Mouse (Mus musculus) hindbrain, embryonic 11.5 days (tissue): ENCODE measurements at regions not wholly inside any gene's neighbourhood (a gene's known extent, or its start where the extent isn't known, plus 50 kb on each side); places are given as distances from the start of the nearest gene placed in this dataset.

Experiments
- ATAC-seq: fragments of 200-750 bp; cut with Nextera tagmentation; 2 replicates; pipeline ENCODE4 v1.8.0; 2017; ENCODE audit warnings: mild to moderate bottlenecking, moderate TSS enrichment, moderate library complexity; ENCODE audit not compliant: low FRiP score
- DNase-seq: peaks from one replicate; pipeline ENCODE4 v3.0.0-alpha.2; 2015; ENCODE audit warnings: low spot score
- H3K27ac ChIP-seq: fragments of 300-500 bp; sonication (generic); 2 replicates; pipeline ENCODE4 v1.5.1; 2014; ENCODE audit warnings: mild to moderate bottlenecking, low read depth, low read length
- H3K27me3 ChIP-seq: fragments of 300-500 bp; sonication (generic); 2 replicates; pipeline ENCODE4 v1.6.1; 2014; ENCODE audit warnings: mild to moderate bottlenecking, low read length, moderate library complexity, mixed read lengths; ENCODE audit not compliant: control insufficient read depth, insufficient read depth
- H3K36me3 ChIP-seq: fragments of 300-500 bp; sonication (generic); 2 replicates; pipeline ENCODE4 v1.6.1; 2014; ENCODE audit warnings: mild to moderate bottlenecking, low read length, moderate library complexity, mixed read lengths; ENCODE audit not compliant: control insufficient read depth, insufficient read depth
- H3K4me1 ChIP-seq: fragments of 300-500 bp; sonication (generic); replicated peaks from 2 replicates; pipeline ENCODE4 v1.6.1; 2014; ENCODE audit warnings: low read length, mixed read lengths; ENCODE audit not compliant: control insufficient read depth, insufficient read depth
- H3K4me2 ChIP-seq: fragments of 300-500 bp; sonication (generic); replicated peaks from 2 replicates; pipeline ENCODE4 v1.6.1; 2014; ENCODE audit warnings: mild to moderate bottlenecking, low read depth, low read length
- H3K4me3 ChIP-seq: fragments of 300-500 bp; sonication (generic); 2 replicates; pipeline ENCODE4 v1.5.1; 2014; ENCODE audit warnings: low read depth, low read length
- H3K9ac ChIP-seq: fragments of 300-500 bp; sonication (generic); 2 replicates; pipeline ENCODE4 v1.6.1; 2014; ENCODE audit warnings: low read depth, low read length
- H3K9me3 ChIP-seq: fragments of 300-500 bp; sonication (generic); 2 replicates; pipeline ENCODE4 v1.6.1; 2016; ENCODE audit warnings: low read length; ENCODE audit not compliant: control insufficient read depth
- WGBS: fragments of 180-500 bp; shearing (Covaris S2); extraction: QIAGEN DNeasy Blood & Tissue Kit; methylation state at CpG from one replicate; pipeline ENCODE4 v1.1.7; 2014; 5-methylcytosine and 5-hydroxymethylcytosine counted together

DNA sequence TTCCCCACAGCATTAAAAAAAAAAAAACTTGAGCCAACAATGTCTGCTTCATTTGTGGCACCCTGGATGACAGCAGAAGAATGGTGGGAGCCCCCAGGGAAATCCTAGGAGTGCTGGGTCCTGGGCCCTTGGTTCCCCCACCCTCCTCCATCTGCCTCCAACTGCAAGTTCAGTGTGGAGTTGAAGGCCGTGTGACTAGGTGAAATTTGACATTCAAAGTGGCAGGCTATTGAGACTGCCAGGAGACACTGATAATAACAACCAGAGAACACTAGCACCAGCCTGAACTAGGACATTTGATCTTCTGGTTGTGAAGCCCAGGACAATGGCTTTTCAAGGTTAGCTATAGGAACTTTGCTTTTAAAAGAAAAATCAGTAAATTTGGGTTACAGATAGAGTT, 74.0 kb downstream of the Adamts15 start:
- 62% methylated on average over 1 of the region's 1 CpGs for WGBS
- Histone ChIP-seq H3K9me3 (no peaks in the 10 kb centered on the region), H3K36me3 (no peaks in the 10 kb centered on the region), H3K27me3 (no peaks in the 10 kb centered on the region), H3K4me1 (no peaks in the 10 kb centered on the region), H3K9ac (no peak overlapping the region), H3K4me2 (no peak overlapping the region), H3K4me3 (no peak overlapping the region), H3K27ac (no peak overlapping the region)
- ATAC-seq (no peak), DNase-seq (no peak)

- no peak overlapping the region for H3K9ac ChIP-seq
- no peaks in the 10 kb centered on the region for H3K9me3 ChIP-seq
- no peaks in the 10 kb centered on the region for H3K4me1 ChIP-seq
- ATAC-seq, result no peak
- DNase-seq, result no peak
- H3K27me3 ChIP-seq, result no peaks in the 10 kb centered on the region
- 62% methylated on average over 10 of the region's 10 CpGs for WGBS
- H3K27ac ChIP-seq, result no peak overlapping the region
- H3K4me3 ChIP-seq, result no peak overlapping the region
- H3K4me2 ChIP-seq, result no peak overlapping the region
- H3K36me3 ChIP-seq, result no peaks in the 10 kb centered on the region
These were observed 76.5 kb downstream of the Adamts15 start for GRCm38 (mm10) chr9:30845609-30846290.

GRCm38 (mm10) chr9:30844079-30844563, 78.1 kb downstream of the Adamts15 start:
- no peaks in the 10 kb centered on the region for H3K4me1 ChIP-seq
- no peak overlapping the region for H3K27ac ChIP-seq
- H3K9ac ChIP-seq, result no peak overlapping the region
- no peaks in the 10 kb centered on the region for H3K27me3 ChIP-seq
- DNase-seq, result no peak
- no peak for ATAC-seq
- WGBS, result 67% methylated on average over 7 of the region's 8 CpGs
- H3K4me3 ChIP-seq, result no peak overlapping the region
- H3K9me3 ChIP-seq, result no peaks in the 10 kb centered on the region
- no peak overlapping the region for H3K4me2 ChIP-seq
- no peaks in the 10 kb centered on the region for H3K36me3 ChIP-seq

- WGBS, result 40% methylated on average over 4 of the region's 4 CpGs
- DNase-seq, result peak; percentile 22
- no peak overlapping the region for H3K27ac ChIP-seq
These were observed 87.3 kb downstream of the Adamts15 start for GRCm38 (mm10) chr9:30834908-30835307.

DNA sequence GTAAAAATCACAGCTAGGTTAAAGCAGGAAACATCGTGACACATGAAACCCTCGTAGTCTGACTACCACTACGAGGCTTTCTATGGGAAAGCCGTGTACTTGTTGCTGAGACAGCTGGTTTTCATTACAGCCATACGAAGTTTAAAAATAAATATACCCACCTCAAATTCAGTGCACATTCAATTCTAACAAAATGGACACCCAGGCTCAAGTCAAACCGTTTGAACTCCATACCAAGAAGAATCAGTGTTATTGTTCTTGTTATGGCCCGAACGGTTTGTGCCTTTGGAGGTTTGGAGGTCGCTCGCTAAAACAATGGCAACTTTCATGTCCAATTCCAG, 87.7 kb downstream of the Adamts15 start:
- no peak overlapping the region for H3K4me3 ChIP-seq
- H3K4me1 ChIP-seq, result no peaks in the 10 kb centered on the region
- DNase-seq (peak; percentile 26), ATAC-seq (no peak)
- H3K4me2 ChIP-seq, result no peak overlapping the region
- no peaks in the 10 kb centered on the region for H3K36me3 ChIP-seq
- H3K27ac ChIP-seq, result no peak overlapping the region
- no peaks in the 10 kb centered on the region for H3K9me3 ChIP-seq
- H3K9ac ChIP-seq, result no peak overlapping the region
- 65% methylated on average over 10 of the region's 10 CpGs for WGBS
- no peaks in the 10 kb centered on the region for H3K27me3 ChIP-seq

More at GRCm38 (mm10) chr9:30834908-30835307, 87.3 kb downstream of the Adamts15 start:
- Histone ChIP-seq H3K9me3 (no peaks in the 10 kb centered on the region), H3K27me3 (no peaks in the 10 kb centered on the region), H3K9ac (no peak overlapping the region), H3K4me3 (no peak overlapping the region), H3K36me3 (no peaks in the 10 kb centered on the region), H3K4me2 (no peak overlapping the region), H3K4me1 (no peaks in the 10 kb centered on the region)
- ATAC-seq, result no peak

DNA sequence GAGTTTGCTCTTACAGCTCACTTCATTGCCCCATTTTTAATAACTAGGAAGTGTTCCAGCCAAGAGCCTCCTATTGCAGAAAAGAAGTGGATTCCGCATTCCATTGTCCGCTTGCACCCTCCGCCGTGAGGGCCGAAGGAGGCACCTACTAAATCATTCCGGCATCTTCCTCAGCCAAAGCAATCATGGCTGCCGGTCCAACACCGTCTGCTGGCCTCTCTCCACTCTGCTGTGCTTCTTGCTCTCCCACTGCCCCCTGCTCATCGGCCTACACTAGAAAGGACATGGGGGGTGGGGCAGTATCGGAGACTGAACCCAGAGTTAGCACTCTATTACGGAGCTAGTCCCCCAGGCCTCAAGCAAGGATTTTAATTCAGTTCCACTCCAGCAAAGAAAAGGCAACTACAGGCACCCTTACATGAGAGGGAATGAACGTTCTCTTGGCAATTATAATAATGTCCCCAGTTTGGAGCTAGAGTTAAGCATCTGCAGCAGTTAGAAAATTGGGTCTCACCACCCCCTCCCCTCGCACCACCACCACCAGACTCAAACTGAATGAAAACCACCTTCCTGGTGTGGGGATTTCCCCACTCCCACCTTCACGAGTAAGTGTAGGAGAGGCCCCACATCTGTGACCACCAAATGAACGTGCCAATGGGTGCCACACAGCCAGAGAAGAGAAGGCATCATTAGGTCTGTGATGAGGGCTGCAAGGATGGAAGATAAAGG, 88.3 kb downstream of the Adamts15 start:
- WGBS, result 81% methylated on average over 15 of the region's 15 CpGs
- no peak overlapping the region for H3K27ac ChIP-seq

DNA sequence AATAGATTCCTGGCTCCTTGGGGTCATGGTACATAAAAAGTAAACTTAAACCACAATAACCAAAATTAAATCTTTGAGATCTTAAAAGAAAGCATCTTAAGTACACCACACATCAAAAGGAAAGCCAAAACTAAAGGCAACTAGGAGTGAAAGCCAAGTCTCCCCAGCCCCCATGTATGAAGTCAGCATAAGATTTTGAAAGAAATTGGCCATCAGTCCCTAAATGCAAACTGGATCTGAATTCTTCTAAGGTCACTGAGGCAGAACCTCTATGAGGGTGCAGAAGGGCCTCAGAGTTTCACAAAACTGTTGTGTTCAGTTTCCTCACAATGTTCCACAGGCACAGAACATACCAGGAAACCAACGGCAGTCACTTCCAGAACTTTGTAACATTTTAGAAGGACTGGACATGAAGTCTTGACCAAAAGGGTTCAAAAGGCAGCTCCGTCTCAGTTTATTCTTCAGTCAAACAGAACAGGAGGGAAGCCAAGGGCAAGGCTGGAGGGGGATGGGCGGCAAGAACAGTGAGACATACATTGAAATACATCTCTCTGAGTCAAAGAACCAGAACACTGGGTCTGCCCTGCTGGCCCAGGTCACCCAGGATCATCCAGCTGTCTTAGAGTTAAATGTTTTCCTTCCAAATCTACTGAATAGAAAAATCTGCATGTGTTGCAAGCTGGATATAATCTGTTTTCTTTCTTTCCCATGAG, 92.9 kb downstream of the Adamts15 start:
- WGBS, result 89% methylated on average over 3 of the region's 3 CpGs
- Histone ChIP-seq H3K27me3 (no peaks in the 10 kb centered on the region), H3K36me3 (no peaks in the 10 kb centered on the region), H3K4me1 (no peaks in the 10 kb centered on the region), H3K27ac (no peak overlapping the region), H3K4me2 (no peak overlapping the region), H3K4me3 (no peak overlapping the region), H3K9me3 (no peaks in the 10 kb centered on the region), H3K9ac (no peak overlapping the region)
- ATAC-seq (no peak), DNase-seq (no peak)

More for the DNA sequence above, 88.3 kb downstream of the Adamts15 start:
- H3K4me1 ChIP-seq, result no peaks in the 10 kb centered on the region
- no peaks in the 10 kb centered on the region for H3K36me3 ChIP-seq
- no peak overlapping the region for H3K4me2 ChIP-seq
- no peak overlapping the region for H3K4me3 ChIP-seq
- H3K27me3 ChIP-seq, result no peaks in the 10 kb centered on the region
- H3K9me3 ChIP-seq, result no peaks in the 10 kb centered on the region
- DNase-seq, result no peak
- no peak overlapping the region for H3K9ac ChIP-seq
- no peak for ATAC-seq

- Histone ChIP-seq H3K4me2 (no peak overlapping the region), H3K4me1 (no peaks in the 10 kb centered on the region), H3K4me3 (no peak overlapping the region), H3K27me3 (no peaks in the 10 kb centered on the region), H3K9ac (no peak overlapping the region), H3K27ac (no peak overlapping the region), H3K36me3 (no peaks in the 10 kb centered on the region), H3K9me3 (no peaks in the 10 kb centered on the region)
- ATAC-seq, result no peak
- DNase-seq, result no peak
- WGBS, result 68% methylated on average over 1 of the region's 1 CpGs
These were observed 94.5 kb downstream of the Adamts15 start for GRCm38 (mm10) chr9:30827780-30828179.
